Mouse (Mus musculus) gastrocnemius, postnatal 4 days (tissue): ENCODE data around the gene 1700007K13Rik. TPM values are rescaled to one million over a fixed set of nuclear protein-coding genes. Genes with fewer than 3 reads are reported as not detected.
"Not testable (repeated sequence)": the region's sequence is repeated elsewhere in the genome, so short reads cannot be mapped to it uniquely, and the experiment has no call there.

Experiments
- DNase-seq, 2 experiments: peaks; one replicate each; pipeline ENCODE4 v3.0.0; 2021 to 2022; ENCODE audit warnings: low spot score in 2 of 2, mixed read lengths in 2 of 2
- long read RNA-seq, 2 experiments: library from polyadenylated mRNA; stranded (forward); transcript quantifications; one replicate each; pipeline ENCODE4 v2.0.0; 2021
- total RNA-seq, 2 experiments: library from RNA; stranded (reverse); gene quantifications; 2 replicates each; pipeline ENCODE4 v1.2.3; 2021

1700007K13Rik gene
- under 1 TPM in 1 of 2 experiments, not detected in 1; 0.44 TPM for total RNA-seq
- long read RNA-seq, experiment 1, result 0 reads
- long read RNA-seq, experiment 2, result 0 reads

GRCm38 (mm10) chr2:28465836-28466518 is at the start of gene 1700007K13Rik:
Gene 1700007K13Rik (minus strand): TSS chr2:28466332.
- no peak for DNase-seq

- peak; percentile 71 to 83 for DNase-seq
These were observed 48.4 kb upstream of the 1700007K13Rik start for GRCm38 (mm10) chr2:28514489-28514888.

DNA sequence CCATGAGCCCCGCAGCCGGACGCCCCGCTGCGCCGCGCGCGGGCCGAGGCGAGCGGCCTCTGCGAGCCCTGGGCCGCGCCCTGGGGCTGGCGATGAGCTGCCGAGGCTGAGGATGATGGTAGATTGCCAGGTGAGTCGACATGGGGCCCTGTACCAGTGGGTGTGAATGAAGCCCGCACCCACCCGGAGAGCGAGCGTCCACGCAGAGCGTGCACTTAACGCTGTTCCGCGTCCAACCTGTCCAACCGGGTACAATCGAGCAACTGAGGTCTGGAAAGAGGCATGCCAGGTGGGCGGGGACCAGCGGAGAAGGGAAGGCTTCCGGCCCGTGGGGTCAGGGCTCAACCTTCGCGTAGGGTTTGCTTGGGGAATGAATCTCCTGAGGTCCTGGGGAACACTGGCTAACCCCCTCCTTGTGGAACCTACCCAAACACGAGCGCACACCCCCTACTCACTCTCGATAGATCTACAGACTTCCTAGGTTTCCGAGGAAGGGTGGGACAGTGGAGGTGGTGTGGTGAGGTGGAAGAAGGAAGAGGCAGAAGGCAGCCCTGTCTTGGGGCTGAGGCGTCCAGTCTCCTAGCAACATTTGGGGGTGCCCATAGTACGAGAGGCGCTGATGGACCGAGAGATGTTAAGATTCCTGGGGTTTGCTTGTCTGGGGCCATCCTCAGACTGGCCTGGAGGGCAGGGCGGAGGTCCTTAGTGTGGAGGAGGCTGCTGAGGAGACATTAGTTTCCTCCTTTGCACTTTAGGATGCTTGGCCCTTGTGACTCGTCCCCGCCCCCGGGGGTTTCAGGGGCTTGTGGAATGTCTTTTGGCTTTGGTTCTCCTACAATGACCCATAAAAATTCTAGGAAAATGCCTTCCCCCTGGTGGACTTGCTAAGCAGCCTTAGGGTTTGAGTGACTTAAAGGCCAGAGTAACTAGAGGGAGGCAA is 47.6 kb upstream of the 1700007K13Rik start:
- DNase-seq, result peak in 1 of 2 experiments; percentile 40

GRCm38 (mm10) chr2:28512798-28513401 is 46.8 kb upstream of the 1700007K13Rik start, which contains the start of gene Ralgds:
Gene Ralgds (plus strand): TSS chr2:28513125.
- DNase-seq, result peak in 1 of 2 experiments; percentile 43

DNA sequence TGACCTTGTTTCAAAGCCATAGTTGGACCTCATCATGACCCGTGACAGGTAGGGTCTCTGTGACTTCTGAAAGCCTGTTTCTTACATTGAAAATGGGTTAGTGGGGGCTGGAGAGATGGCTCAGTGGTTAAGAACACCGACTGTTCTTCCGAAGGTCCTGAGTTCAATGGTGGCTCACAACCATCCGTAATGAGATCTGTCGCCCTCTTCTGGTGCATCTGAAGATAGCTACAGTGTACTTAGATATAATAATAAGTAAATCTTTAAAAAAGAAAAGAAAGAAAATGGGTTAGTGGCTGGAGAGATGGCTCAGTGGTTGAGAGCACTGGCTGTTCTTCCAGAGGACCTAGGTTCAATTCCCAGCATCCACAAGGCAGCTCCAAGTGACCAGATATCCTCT is 45.5 kb upstream of the 1700007K13Rik start:
- DNase-seq, result not testable (repeated sequence)

DNA sequence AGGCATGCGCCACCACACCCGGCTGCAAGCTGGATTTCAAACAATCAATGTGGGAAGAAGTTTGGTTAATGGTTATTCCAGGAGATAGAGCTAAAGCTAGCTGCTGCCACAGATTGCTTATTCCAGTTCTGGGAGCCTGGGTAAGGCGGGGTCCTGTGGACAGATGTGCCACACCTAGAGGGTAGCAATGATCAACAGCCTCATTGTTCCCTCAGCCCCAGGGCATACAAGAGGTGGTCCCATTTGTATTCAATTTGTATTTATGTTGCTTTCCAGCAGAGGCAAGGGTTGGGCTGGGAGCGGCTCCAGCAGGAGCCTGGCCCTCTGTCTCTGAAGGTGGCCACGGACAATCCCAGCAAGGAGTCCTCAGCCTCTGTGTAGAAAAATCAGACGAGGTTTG is 40.2 kb upstream of the 1700007K13Rik start:
- DNase-seq, result no peak

DNA sequence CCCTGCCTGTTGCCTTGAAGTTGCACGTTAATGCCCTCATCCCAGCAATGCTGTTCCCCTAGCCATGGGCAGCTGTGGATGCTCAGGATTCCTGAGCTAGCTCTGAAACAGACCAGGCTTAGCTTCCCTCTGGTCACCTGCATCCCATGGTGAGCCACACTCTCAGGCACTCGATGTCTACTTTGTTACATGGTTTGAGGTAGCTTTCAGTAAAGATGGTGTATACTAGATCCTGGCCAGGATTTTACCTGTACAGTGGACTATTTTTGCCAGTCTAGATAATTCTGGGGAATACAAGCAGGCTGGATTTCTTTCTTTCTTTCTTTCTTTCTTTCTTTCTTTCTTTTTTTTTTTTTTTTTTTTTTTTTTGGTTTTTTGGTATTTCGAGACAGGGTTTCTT is 39.7 kb upstream of the 1700007K13Rik start, which contains the start of gene Gm10134:
Gm10134 (plus strand) TSS at position 301 of the 400 bp plus-strand sequence.
- no peak for DNase-seq

DNA sequence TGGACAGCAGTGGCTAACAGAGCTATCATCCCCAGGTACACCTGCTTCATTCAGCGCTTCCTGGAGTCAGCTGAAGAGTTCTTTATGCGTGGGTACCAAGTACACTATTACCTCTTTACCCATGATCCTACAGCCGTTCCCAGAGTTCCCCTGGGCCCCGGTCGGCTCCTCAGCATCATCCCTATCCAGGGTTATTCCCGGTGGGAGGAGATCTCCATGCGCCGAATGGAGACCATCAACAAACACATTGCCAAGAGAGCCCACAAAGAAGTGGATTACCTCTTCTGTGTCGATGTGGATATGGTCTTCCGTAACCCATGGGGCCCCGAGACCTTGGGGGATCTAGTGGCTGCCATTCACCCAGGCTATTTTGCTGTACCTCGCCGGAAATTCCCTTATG is 38.5 kb upstream of the 1700007K13Rik start:
- no peak for DNase-seq

DNA sequence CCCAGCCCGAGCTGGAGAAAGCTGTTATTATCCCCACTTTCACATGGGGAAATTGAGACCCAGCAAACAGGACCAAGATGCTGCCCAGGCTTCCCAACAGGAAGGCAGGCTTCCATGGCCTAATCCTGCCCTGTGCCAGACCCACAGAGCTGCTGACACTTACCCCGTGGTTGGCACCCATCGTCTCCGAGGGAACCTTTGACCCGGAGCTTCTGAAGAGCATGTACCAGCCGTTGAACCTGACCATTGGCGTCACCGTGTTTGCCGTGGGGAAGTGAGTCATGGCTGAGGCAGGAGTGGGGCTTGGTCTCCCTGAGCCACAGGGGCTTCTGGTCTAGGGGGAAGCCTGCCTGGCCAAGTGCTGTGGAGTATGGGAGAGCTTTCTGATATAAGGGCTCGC is 36.9 kb upstream of the 1700007K13Rik start:
- no peak for DNase-seq

GRCm38 (mm10) chr2:28498431-28498830 is 32.3 kb upstream of the 1700007K13Rik start:
- no peak for DNase-seq

- no peak for DNase-seq
These were observed 31.4 kb upstream of the 1700007K13Rik start for GRCm38 (mm10) chr2:28497561-28497960.

DNA sequence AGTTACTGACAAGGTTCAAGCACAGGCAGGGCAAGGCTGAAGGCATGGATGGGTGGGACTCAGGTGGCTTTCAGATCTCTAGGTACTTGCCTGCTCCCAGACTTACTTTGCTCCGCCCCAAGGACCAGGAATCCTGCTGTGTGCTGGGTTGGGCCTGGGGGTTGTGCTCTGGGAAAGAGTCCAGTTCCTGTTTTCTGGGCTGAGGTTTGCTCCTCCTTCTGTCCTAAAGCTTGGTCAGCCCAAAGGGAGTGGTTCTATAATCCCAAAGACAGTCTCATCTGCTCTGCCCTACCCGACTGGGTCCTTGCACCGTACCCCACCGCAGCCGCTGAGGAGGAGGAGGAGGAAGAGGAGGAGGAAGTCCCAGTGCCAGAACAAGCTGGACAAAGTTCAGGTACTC is 30.5 kb upstream of the 1700007K13Rik start, which contains the start of gene Gbgt1:
Gbgt1 (plus strand) TSS at position 221 of the 400 bp plus-strand sequence.
- DNase-seq, result no peak

- DNase-seq, result no peak
These were observed 29.9 kb upstream of the 1700007K13Rik start for GRCm38 (mm10) chr2:28495801-28496595.

DNA sequence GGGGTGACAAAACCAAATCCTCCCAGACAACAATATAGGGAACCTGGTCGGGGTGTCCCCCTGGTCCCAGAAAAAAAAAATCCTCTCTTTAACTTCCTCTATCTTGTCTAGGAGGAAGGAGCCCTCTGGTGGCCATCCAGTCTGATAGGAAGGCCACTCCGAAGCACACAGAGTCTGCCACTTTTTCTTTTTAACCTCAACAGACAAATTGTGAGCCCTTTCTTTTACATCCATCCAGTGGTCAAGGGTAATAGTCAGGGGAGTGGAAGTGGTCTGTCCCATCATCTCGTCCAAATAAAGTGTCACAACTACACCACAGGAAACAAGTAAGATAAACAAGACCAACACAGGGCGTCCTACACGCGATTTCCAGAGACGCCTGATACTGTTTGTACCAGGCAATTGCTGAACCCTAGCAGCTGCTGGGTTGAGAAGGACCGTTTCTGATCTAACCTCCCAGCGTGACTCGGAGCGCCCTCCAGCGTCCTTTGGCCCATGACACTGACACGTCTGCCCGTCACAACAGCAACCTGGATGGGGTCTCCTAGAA is 29.1 kb upstream of the 1700007K13Rik start:
- no peak for DNase-seq

- no peak for DNase-seq
These were observed 28.4 kb upstream of the 1700007K13Rik start for GRCm38 (mm10) chr2:28494521-28494920.

DNA sequence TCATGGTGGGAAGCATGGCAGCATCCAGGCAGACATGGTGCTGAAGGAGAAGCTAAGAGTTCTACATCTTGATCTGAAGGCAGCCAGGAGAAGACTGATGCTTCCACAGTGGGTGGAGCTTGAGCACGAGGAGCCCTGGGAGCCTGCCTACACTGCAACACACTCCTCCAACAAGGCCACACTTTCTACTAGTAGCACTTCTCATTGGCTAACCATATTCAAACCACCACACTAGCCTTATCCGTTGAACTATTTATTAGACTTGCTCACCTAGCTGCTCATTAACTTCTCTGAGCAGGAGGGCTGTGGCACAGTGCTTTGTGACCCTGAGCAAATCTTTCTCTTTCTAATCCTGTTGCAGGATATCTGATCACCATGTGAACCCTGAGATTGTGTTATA is 17.7 kb upstream of the 1700007K13Rik start:
- DNase-seq, result no peak

GRCm38 (mm10) chr2:28479208-28480204 is 13.4 kb upstream of the 1700007K13Rik start:
- no peak for DNase-seq

- not testable (repeated sequence) for DNase-seq
These were observed 11.9 kb upstream of the 1700007K13Rik start for GRCm38 (mm10) chr2:28477993-28478392.

- not testable (repeated sequence) for DNase-seq
These were observed 5.9 kb upstream of the 1700007K13Rik start for GRCm38 (mm10) chr2:28472011-28472410.
